Mouse (Mus musculus): Measurements from ENCODE around the gene Ugt1a1. TPM values are rescaled to one million over a fixed set of nuclear protein-coding genes. Genes with fewer than 3 reads are reported as not detected.
"Not testable (repeated sequence)": the region's sequence is repeated elsewhere in the genome, so short reads cannot be mapped to it uniquely, and the experiment has no call there.

Ugt1a1 gene
- polyA plus RNA-seq, 1 experiment from 2014 or later, result not detected

DNA sequence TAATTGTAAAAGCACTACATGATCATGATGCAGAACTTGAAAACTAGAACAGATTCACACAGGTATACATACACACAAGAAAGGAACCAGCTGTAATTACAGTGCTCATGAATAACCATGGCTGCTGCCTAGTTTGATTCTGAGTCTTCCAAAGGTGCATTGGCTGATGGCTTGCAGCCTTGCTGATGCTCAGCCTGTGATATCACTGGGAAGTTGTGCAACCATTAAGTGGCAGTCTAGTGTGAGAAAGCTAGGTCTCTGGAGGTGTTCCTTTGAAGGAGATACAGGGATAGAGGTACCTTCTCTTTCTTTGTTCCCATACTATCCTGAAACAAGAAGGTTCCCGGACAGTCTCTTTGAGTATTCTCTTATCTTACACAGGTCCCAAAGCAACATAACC lies 7.3 kb downstream of the Ugt1a1 start:
- Histone ChIP-seq H3K9me3 (replicated peaks) (peaks cover 27% of the 10 kb centered on the region), H3K27ac (no peak overlapping the region), H3K36me3 (no peaks in the 10 kb centered on the region), H3K4me1 (replicated peaks) (no peaks in the 10 kb centered on the region), H3K4me3 (replicated peaks) (no peak overlapping the region), H3K27me3 (no peaks in the 10 kb centered on the region), H3K9ac (no peak overlapping the region), H3K4me2 (no peak overlapping the region)
- DNase-seq, result no peak
- 12% methylated on average over 1 of the region's 1 CpGs for WGBS (ENCODE audit: insufficient replicate concordance)
- no peak for ATAC-seq (ENCODE audit: low read depth)

- Histone ChIP-seq H3K4me1 (replicated peaks) (no peaks in the 10 kb centered on the region), H3K36me3 (no peaks in the 10 kb centered on the region), H3K9me3 (replicated peaks) (peaks cover 18% of the 10 kb centered on the region), H3K4me2 (no peak overlapping the region), H3K27ac (no peak overlapping the region), H3K4me3 (replicated peaks) (no peak overlapping the region), H3K27me3 (no peaks in the 10 kb centered on the region), H3K9ac (no peak overlapping the region)
- DNase-seq (no peak), ATAC-seq (ENCODE audit: low read depth) (no peak)
Measured at GRCm38 (mm10) chr1:88220336-88220735, 8.6 kb downstream of the Ugt1a1 start.

GRCm38 (mm10) chr1:88222216-88222615 lies 10.5 kb downstream of the Ugt1a1 start:
- Histone ChIP-seq H3K27ac (no peak overlapping the region), H3K4me1 (replicated peaks) (no peaks in the 10 kb centered on the region), H3K9ac (no peak overlapping the region), H3K9me3 (replicated peaks) (peaks cover 22% of the 10 kb centered on the region), H3K4me2 (no peak overlapping the region), H3K4me3 (replicated peaks) (no peak overlapping the region), H3K36me3 (no peaks in the 10 kb centered on the region), H3K27me3 (no peaks in the 10 kb centered on the region)
- ATAC-seq (ENCODE audit: low read depth) (no peak), DNase-seq (no peak)
- 29% methylated on average over 2 of the region's 2 CpGs for WGBS (ENCODE audit: insufficient replicate concordance)

- DNase-seq, result not testable (repeated sequence)
Measured at GRCm38 (mm10) chr1:88223011-88223515, 11.3 kb downstream of the Ugt1a1 start.

DNA sequence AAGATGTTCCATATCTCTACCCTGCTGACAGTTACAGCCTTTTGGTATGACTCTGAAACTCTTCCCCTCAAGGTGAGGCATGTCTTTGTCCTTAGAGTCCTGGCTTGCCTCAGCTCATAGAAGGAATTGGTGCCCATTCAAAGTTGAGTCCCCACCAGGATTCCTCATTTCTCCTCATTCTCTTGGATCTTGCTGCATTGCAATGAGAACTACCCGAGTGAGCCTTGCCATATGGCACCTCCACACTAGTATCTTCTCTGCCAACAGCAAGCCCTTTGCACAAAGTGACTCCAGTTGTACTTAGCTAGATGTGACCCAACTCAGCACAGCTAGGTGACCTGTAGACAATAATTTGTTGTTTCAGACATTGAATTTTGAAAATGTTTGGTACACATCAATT lies 11.8 kb downstream of the Ugt1a1 start:
- no peak overlapping the region for H3K4me3 ChIP-seq (replicated peaks)
- 25% methylated on average over 1 of the region's 1 CpGs for WGBS (ENCODE audit: insufficient replicate concordance)
- no peaks in the 10 kb centered on the region for H3K27me3 ChIP-seq
- peaks cover 26% of the 10 kb centered on the region for H3K9me3 ChIP-seq (replicated peaks)
- no peak overlapping the region for H3K4me2 ChIP-seq
- H3K36me3 ChIP-seq, result no peaks in the 10 kb centered on the region
- H3K27ac ChIP-seq, result no peak overlapping the region
- ATAC-seq (ENCODE audit: low read depth) (no peak), DNase-seq (no peak)
- no peaks in the 10 kb centered on the region for H3K4me1 ChIP-seq (replicated peaks)
- no peak overlapping the region for H3K9ac ChIP-seq

More at GRCm38 (mm10) chr1:88223011-88223515, 11.3 kb downstream of the Ugt1a1 start:
- H3K4me2 ChIP-seq; H3K27ac ChIP-seq; H3K4me1 ChIP-seq (replicated peaks); H3K27me3 ChIP-seq; ATAC-seq (ENCODE audit: low read depth); H3K36me3 ChIP-seq; H3K9ac ChIP-seq; H3K4me3 ChIP-seq (replicated peaks): not testable (repeated sequence)
- peaks cover 23% of the 10 kb centered on the region for H3K9me3 ChIP-seq (replicated peaks)

GRCm38 (mm10) chr1:88224029-88224776 lies 12.4 kb downstream of the Ugt1a1 start:
- Histone ChIP-seq H3K36me3 (no peaks in the 10 kb centered on the region), H3K4me3 (replicated peaks) (no peak overlapping the region), H3K4me1 (replicated peaks) (no peaks in the 10 kb centered on the region), H3K9ac (no peak overlapping the region), H3K4me2 (no peak overlapping the region), H3K27me3 (no peaks in the 10 kb centered on the region), H3K27ac (no peak overlapping the region), H3K9me3 (replicated peaks) (peaks cover 27% of the 10 kb centered on the region)
- DNase-seq, result no peak
- 49% methylated on average over 2 of the region's 2 CpGs for whole genome bisulfite sequencing (ENCODE audit: insufficient replicate concordance)
- no peak for ATAC-seq (ENCODE audit: low read depth)

GRCm38 (mm10) chr1:88225301-88225700 lies 13.5 kb downstream of the Ugt1a1 start:
- H3K4me3 ChIP-seq (replicated peaks); DNase-seq; H3K27me3 ChIP-seq; H3K4me1 ChIP-seq (replicated peaks); H3K36me3 ChIP-seq; H3K27ac ChIP-seq; H3K9ac ChIP-seq; ATAC-seq (ENCODE audit: low read depth); H3K4me2 ChIP-seq: not testable (repeated sequence)
- WGBS (ENCODE audit: insufficient replicate concordance), result 20% methylated on average over 2 of the region's 2 CpGs
- peaks cover 38% of the 10 kb centered on the region for H3K9me3 ChIP-seq (replicated peaks)

- Histone ChIP-seq H3K27ac (no peak overlapping the region), H3K4me3 (replicated peaks) (no peak overlapping the region), H3K27me3 (no peaks in the 10 kb centered on the region), H3K9ac (no peak overlapping the region), H3K9me3 (replicated peaks) (peaks cover 41% of the 10 kb centered on the region), H3K4me1 (replicated peaks) (no peaks in the 10 kb centered on the region), H3K4me2 (no peak overlapping the region), H3K36me3 (no peaks in the 10 kb centered on the region)
- ATAC-seq (ENCODE audit: low read depth), result no peak
- no peak for DNase-seq
Measured at GRCm38 (mm10) chr1:88225741-88226140, 14.0 kb downstream of the Ugt1a1 start.

DNA sequence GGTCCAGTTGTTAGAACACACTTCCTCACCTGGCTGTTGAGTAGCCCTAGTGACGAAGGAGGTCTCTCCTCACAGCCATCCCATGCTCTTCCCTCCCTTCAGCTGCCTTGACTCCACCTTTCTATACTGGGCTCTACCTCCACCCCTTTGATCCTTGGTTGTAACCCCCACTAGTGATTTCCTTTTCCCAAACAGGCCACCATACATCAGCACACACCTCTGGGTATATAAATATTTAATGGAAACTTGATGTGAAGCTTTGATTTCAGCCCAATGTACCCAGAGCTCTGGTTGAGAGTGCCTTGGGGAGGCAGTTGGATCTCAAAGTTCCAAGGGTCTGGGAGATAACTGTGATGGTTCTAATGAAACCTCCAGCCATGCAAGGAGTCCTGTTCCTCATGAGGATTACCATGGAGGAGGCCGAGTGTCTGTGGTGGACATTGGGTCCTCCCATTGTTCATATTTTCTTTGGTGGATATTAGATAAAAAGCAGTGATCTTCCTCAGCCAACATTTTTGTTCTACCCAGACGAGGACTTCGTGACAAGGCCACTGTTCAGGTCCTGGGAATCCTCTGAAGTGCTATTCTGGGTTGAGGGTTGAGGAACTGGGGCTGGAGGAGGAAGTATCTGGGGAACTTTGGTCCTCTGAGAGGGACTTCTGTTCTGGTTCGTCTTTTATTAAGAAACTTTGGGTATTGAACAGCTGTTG lies 15.1 kb downstream of the Ugt1a1 start, which contains the start of gene Mroh2a:
Mroh2a (plus strand) TSS at position 317 of the 710 bp plus-strand sequence.
- Histone ChIP-seq H3K9me3 (replicated peaks) (peaks cover 47% of the 10 kb centered on the region), H3K4me2 (no peak within 1 kb of the TSS), H3K9ac (no peak within 1 kb of the TSS), H3K36me3 (no peaks in the 10 kb centered on the region), H3K27me3 (no peaks in the 10 kb centered on the region), H3K4me1 (replicated peaks) (no peaks in the 10 kb centered on the region), H3K4me3 (replicated peaks) (no peak within 1 kb of the TSS), H3K27ac (no peak within 1 kb of the TSS)
- ATAC-seq (ENCODE audit: low read depth), result no peak
- DNase-seq, result no peak
- WGBS (ENCODE audit: insufficient replicate concordance), result 32% methylated on average over 5 of the region's 5 CpGs

DNA sequence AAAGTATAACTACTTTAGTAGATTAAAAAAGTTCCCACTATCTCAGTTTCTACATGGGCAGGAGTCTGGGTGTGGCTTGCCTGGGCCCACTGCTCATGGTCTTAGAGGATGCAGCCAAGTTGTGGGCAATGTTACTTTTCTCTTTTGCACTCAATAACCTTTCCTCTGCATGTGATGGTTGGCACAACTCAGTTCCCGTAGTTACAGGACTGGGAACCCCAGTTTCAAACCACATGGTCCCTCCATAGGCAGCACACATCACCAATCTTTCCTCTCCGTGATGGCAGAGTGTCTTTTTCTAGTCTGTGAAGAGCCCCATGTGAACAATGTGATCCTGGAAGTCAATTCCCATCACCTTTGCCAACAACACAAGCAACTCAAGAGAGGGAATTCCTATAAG lies 15.7 kb downstream of the Ugt1a1 start:
- Histone ChIP-seq H3K27me3 (no peaks in the 10 kb centered on the region), H3K4me3 (replicated peaks) (no peak overlapping the region), H3K9ac (no peak overlapping the region), H3K9me3 (replicated peaks) (peaks cover 54% of the 10 kb centered on the region), H3K36me3 (no peaks in the 10 kb centered on the region), H3K27ac (no peak overlapping the region), H3K4me1 (replicated peaks) (no peaks in the 10 kb centered on the region), H3K4me2 (no peak overlapping the region)
- ATAC-seq (ENCODE audit: low read depth), result no peak
- no peak for DNase-seq
- WGBS (ENCODE audit: insufficient replicate concordance), result 42% methylated on average over 2 of the region's 2 CpGs

GRCm38 (mm10) chr1:88228121-88228520 lies 16.4 kb downstream of the Ugt1a1 start:
- H3K4me1 ChIP-seq (replicated peaks), result no peaks in the 10 kb centered on the region
- no peak overlapping the region for H3K27ac ChIP-seq
- H3K9me3 ChIP-seq (replicated peaks), result peaks cover 60% of the 10 kb centered on the region
- no peak for ATAC-seq (ENCODE audit: low read depth)
- H3K9ac ChIP-seq, result no peak overlapping the region
- no peak overlapping the region for H3K4me2 ChIP-seq
- no peaks in the 10 kb centered on the region for H3K36me3 ChIP-seq
- no peak for DNase-seq
- WGBS (ENCODE audit: insufficient replicate concordance), result 57% methylated on average over 7 of the region's 7 CpGs
- H3K4me3 ChIP-seq (replicated peaks), result no peak overlapping the region
- no peaks in the 10 kb centered on the region for H3K27me3 ChIP-seq

DNA sequence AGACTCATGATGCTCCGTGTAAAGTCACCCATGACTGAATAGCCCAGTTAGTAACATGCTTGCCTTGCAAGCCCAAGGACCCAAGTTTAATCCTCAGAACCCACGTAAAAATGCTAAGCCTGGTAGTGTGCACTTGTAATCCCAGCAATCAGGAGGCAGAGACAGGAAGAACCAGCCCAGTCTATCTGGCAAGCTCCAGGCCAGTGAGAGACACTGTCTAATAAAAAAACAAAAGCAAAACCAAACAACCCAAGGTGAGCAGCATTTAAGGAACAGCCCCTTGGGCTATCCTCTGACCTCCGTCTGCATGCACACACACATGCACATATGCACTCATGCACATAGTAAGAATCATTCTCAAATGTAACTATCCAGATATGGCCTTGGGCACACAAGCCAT lies 17.8 kb downstream of the Ugt1a1 start:
- ATAC-seq (ENCODE audit: low read depth) (no peak), DNase-seq (no peak)
- H3K9me3 ChIP-seq (replicated peaks), result peaks cover 74% of the 10 kb centered on the region
- H3K9ac ChIP-seq, result no peak overlapping the region
- H3K27me3 ChIP-seq, result no peaks in the 10 kb centered on the region
- H3K36me3 ChIP-seq, result no peaks in the 10 kb centered on the region
- no peak overlapping the region for H3K4me2 ChIP-seq
- H3K4me1 ChIP-seq (replicated peaks), result no peaks in the 10 kb centered on the region
- 54% methylated on average over 3 of the region's 3 CpGs for WGBS (ENCODE audit: insufficient replicate concordance)
- H3K27ac ChIP-seq, result no peak overlapping the region
- H3K4me3 ChIP-seq (replicated peaks), result no peak overlapping the region

Data from liver, embryonic 13.5 days (tissue).